Mouse (Mus musculus) liver, embryonic 16.5 days (tissue): ENCODE data around the gene Nmur1. TPM values are rescaled to one million over a fixed set of nuclear protein-coding genes. Genes with fewer than 3 reads are reported as not detected.

Source experiments
- ATAC-seq: fragments of 200-750 bp; cut with Nextera tagmentation; 2 replicates; pipeline ENCODE4 v1.8.0; 2017; ENCODE audit warnings: low read depth, mild to moderate bottlenecking, moderate number of reproducible peaks, moderate library complexity
- H3K27ac ChIP-seq: fragments of 300-500 bp; sonication (generic); 2 replicates; pipeline ENCODE4 v1.5.1; 2014; ENCODE audit warnings: mild to moderate bottlenecking, low read length
- H3K27me3 ChIP-seq: fragments of 300-500 bp; sonication (generic); 2 replicates; pipeline ENCODE4 v1.6.1; 2014; ENCODE audit warnings: low read depth, low read length, mixed read lengths; ENCODE audit not compliant: control insufficient read depth, insufficient read depth
- H3K36me3 ChIP-seq: fragments of 300-500 bp; sonication (generic); 2 replicates; pipeline ENCODE4 v1.6.1; 2014; ENCODE audit warnings: mild to moderate bottlenecking; ENCODE audit not compliant: control insufficient read depth, insufficient read depth
- H3K4me1 ChIP-seq: fragments of 300-500 bp; sonication (generic); 2 replicates; pipeline ENCODE4 v1.6.1; 2014; ENCODE audit warnings: low read depth, low read length, mixed read lengths; ENCODE audit not compliant: control insufficient read depth
- H3K4me2 ChIP-seq: fragments of 300-500 bp; sonication (generic); 2 replicates; pipeline ENCODE4 v1.6.1; 2014; ENCODE audit warnings: low read depth, low read length, mixed read lengths
- H3K4me3 ChIP-seq: fragments of 300-500 bp; sonication (generic); 2 replicates; pipeline ENCODE4 v1.5.1; 2014; ENCODE audit warnings: low read depth, mild to moderate bottlenecking, low read length
- H3K9ac ChIP-seq: fragments of 300-500 bp; sonication (generic); 2 replicates; pipeline ENCODE4 v1.6.1; 2014; ENCODE audit warnings: low read depth, low read length
- H3K9me3 ChIP-seq: fragments of 300-500 bp; sonication (generic); replicated peaks from 2 replicates; pipeline ENCODE4 v1.6.1; 2016; ENCODE audit warnings: low read length; ENCODE audit not compliant: control insufficient read depth
- WGBS: fragments of 180-500 bp; shearing (Covaris S2); extraction: QIAGEN DNeasy Blood & Tissue Kit; methylation state at CpG from one replicate; pipeline ENCODE4 v1.1.7; 2014; ENCODE audit not compliant: insufficient replicate concordance; 5-methylcytosine and 5-hydroxymethylcytosine counted together
- polyA plus RNA-seq: library from polyadenylated mRNA; unstranded; fragments of >200 nt; fragmentation: Nextera tagmentation; extraction: Ambion mirVana; gene quantifications from 2 replicates; pipeline ENCODE4 v1.2.1, GENCODE M21; 2015

The Nmur1 gene
- polyA plus RNA-seq, 1 experiment from 2014 or later = not detected

DNA sequence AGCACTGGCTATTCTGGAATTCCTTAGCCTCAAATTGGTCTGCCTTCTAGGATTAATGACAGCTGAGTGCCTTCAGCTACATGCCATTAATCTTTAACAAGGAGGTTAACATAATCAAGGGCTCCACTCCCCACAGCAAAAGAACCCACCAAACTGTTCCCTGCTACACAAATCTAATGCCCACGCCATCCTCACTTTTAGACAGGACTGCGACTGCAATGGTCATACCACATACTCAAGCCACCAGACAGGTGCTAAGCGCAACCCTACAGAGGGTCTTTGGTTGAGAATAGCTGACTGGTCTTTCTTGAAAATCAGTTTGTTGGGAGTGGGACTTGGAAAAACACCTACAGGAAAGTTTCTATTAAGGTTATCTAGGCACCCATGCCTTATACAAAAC lies 76.8 kb downstream of the Nmur1 start:
- no peak overlapping the region for H3K27ac ChIP-seq
- WGBS = 85% methylated on average over 3 of the region's 3 CpGs
- no peak overlapping the region for H3K4me3 ChIP-seq

DNA sequence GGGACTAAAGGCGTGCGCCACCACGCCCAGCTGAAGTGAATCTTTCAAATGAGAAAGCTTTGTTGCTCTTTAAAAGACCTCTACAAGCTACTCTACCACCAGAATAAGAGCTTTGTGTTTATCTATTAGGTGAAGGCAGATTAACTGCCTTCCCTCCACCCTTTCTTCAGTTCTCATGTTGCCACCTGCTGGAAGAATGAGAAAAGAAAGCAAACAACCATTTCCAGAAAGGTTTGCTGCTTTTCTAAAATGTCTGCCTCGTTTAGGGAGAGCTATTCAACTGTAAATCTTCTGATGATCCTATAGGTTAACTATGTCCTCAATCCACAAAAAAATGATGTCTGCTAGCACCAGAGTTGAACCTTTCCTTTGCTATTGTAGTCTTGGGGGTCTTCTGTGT lies 77.2 kb downstream of the Nmur1 start:
- no peak for ATAC-seq

More for the DNA sequence above, 76.8 kb downstream of the Nmur1 start:
- no peaks in the 10 kb centered on the region for H3K4me1 ChIP-seq
- no peak overlapping the region for H3K4me2 ChIP-seq
- no peak overlapping the region for H3K9ac ChIP-seq
- H3K9me3 ChIP-seq = no peaks in the 10 kb centered on the region
- no peaks in the 10 kb centered on the region for H3K27me3 ChIP-seq
- no peak for ATAC-seq
- H3K36me3 ChIP-seq = peaks cover 57% of the 10 kb centered on the region

DNA sequence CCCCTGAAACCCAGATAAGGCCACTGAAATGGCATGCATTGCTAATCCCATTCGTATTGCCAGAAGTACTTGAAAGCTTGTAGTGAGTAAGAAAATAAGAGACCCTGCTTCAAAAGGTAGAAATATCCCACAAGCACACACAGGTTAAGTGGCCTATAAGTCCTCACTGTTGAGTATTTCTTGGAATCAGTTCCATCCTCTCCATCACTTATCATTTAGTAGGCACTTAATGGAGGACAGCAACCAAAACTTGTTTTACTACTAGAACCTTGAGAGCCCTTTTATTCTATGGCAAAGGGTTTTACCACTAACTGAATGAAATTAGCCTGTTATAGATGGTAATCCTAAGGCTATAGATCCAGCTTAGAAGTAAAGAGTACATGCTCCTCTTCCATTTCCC lies 77.9 kb downstream of the Nmur1 start:
- Histone ChIP-seq H3K27me3 (no peaks in the 10 kb centered on the region), H3K9me3 (no peaks in the 10 kb centered on the region), H3K27ac (no peak overlapping the region), H3K9ac (no peak overlapping the region), H3K4me1 (no peaks in the 10 kb centered on the region), H3K4me3 (no peak overlapping the region), H3K36me3 (peaks cover 46% of the 10 kb centered on the region), H3K4me2 (no peak overlapping the region)
- ATAC-seq = no peak
- WGBS = 90% methylated on average over 1 of the region's 1 CpGs

More for the DNA sequence above, 77.2 kb downstream of the Nmur1 start:
- no peaks in the 10 kb centered on the region for H3K4me1 ChIP-seq
- peaks cover 53% of the 10 kb centered on the region for H3K36me3 ChIP-seq
- no peaks in the 10 kb centered on the region for H3K9me3 ChIP-seq
- no peaks in the 10 kb centered on the region for H3K27me3 ChIP-seq
- WGBS = 61% methylated on average over 4 of the region's 4 CpGs
- no peak overlapping the region for H3K4me2 ChIP-seq
- H3K27ac ChIP-seq = no peak overlapping the region
- H3K4me3 ChIP-seq = no peak overlapping the region
- H3K9ac ChIP-seq = no peak overlapping the region

DNA sequence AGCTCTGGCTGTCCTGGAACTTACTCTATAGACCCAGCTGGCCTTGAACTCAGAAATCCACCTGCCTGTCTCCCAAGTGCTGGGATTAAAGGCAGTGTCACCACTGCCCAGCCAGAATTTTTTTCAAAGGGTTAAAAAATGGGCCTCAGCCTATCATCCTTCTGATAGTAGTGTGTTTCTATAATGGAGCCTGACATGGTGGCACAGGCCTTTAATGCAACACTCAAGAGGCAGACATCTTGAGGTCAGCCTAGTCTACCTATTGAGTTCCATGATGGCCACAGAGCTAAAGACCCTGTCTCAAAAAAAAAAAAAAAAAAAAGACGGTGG lies 78.3 kb downstream of the Nmur1 start:
- no peak overlapping the region for H3K4me3 ChIP-seq
- WGBS = 50% methylated on average over 1 of the region's 1 CpGs
- H3K27ac ChIP-seq = no peak overlapping the region
- no peaks in the 10 kb centered on the region for H3K27me3 ChIP-seq
- peaks cover 44% of the 10 kb centered on the region for H3K36me3 ChIP-seq
- H3K4me2 ChIP-seq = no peak overlapping the region
- H3K4me1 ChIP-seq = no peaks in the 10 kb centered on the region
- H3K9me3 ChIP-seq = no peaks in the 10 kb centered on the region
- ATAC-seq = no peak
- H3K9ac ChIP-seq = no peak overlapping the region

DNA sequence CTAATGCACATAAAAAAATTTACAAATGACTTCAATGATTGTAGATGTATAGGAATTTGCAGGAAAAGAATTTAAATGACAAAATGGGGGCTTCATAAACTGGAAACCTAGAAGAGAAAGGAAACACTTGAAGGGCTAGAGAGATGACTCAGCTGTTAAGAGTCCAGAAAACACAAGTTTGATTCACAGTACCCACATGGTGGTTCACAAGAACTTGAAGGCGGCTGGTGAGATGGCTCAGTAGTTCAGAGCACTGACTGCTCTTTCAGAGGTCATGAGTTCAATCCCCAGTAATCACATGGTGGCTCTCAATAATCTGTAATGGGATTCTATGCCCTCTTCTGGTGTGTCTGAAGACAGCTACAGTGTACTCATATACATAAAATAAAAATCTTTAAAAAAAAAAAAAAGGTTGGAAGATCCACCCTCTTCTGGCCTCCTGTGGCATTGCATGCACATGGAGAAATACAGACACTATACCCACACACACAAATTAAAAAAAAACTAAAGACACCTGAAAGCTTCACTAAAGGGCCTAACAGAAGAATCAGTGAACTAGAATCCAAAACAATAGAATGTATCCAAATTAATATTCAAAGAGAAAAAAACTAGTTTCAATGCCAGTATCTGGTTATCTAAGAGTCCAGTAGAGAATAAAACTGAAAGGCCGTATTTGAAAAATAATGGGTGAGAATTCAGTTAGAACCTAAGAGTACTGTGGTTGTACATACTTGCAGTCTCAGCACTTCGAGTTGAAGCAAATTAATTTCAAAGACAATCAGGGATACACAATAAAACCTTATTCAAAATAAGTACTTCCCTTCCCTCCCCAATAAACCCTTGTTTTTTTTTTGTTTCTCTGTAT lies 78.9 kb downstream of the Nmur1 start:
- no peak overlapping the region for H3K27ac ChIP-seq
- no peaks in the 10 kb centered on the region for H3K4me1 ChIP-seq
- ATAC-seq = no peak
- peaks cover 39% of the 10 kb centered on the region for H3K36me3 ChIP-seq
- no peak overlapping the region for H3K4me3 ChIP-seq
- 74% methylated on average over 3 of the region's 3 CpGs for WGBS
- no peak overlapping the region for H3K9ac ChIP-seq
- H3K9me3 ChIP-seq = no peaks in the 10 kb centered on the region
- no peaks in the 10 kb centered on the region for H3K27me3 ChIP-seq
- no peak overlapping the region for H3K4me2 ChIP-seq

DNA sequence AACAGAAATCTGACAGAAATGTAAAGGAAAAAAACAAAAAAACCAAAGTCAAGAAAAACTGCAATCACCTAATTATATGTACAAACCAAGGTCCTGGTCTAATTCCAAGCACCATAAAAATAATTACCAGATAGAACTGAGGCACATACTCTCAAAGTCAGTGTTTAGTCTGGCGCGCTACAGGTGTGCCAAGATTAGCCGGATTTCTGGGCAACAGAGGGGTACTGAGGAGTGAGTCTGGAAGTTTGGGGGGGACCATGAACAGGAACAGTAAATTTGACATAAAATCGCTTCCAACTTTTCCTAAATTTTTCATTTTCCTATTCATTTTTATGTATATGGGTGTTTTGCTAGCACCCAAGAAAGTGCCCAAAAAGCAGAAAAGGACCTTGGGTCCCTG lies 80.1 kb downstream of the Nmur1 start:
- Histone ChIP-seq H3K4me2 (no peak overlapping the region), H3K4me1 (no peaks in the 10 kb centered on the region), H3K27ac (no peak overlapping the region), H3K9me3 (no peaks in the 10 kb centered on the region), H3K4me3 (no peak overlapping the region), H3K36me3 (peaks cover 28% of the 10 kb centered on the region), H3K9ac (no peak overlapping the region), H3K27me3 (no peaks in the 10 kb centered on the region)
- WGBS = 77% methylated on average over 4 of the region's 4 CpGs
- no peak for ATAC-seq

DNA sequence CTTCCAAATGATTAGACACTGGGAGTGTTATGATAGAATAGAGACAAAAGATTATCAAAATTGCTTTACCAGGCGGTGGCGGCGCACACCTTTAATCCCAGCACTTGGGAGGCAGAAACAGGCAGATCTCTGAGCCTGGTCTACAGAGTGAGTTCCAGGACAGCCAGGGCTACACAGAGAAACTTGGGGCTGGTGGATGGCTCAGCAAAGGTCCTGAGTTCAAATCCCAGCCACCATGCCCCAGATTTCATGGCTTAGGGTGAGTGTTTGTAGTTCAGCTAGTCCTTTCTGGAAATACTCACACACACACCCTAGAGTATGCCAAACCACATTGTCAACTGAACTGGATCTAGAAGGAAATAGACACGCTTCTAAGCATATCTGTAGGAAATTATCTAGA lies 81.0 kb downstream of the Nmur1 start:
- no peak overlapping the region for H3K27ac ChIP-seq
- no peak for ATAC-seq
- H3K9me3 ChIP-seq = no peaks in the 10 kb centered on the region
- no peak overlapping the region for H3K4me2 ChIP-seq
- H3K4me1 ChIP-seq = no peaks in the 10 kb centered on the region
- 54% methylated on average over 4 of the region's 4 CpGs for WGBS
- no peaks in the 10 kb centered on the region for H3K27me3 ChIP-seq
- peaks cover 19% of the 10 kb centered on the region for H3K36me3 ChIP-seq
- no peak overlapping the region for H3K9ac ChIP-seq
- H3K4me3 ChIP-seq = no peak overlapping the region

DNA sequence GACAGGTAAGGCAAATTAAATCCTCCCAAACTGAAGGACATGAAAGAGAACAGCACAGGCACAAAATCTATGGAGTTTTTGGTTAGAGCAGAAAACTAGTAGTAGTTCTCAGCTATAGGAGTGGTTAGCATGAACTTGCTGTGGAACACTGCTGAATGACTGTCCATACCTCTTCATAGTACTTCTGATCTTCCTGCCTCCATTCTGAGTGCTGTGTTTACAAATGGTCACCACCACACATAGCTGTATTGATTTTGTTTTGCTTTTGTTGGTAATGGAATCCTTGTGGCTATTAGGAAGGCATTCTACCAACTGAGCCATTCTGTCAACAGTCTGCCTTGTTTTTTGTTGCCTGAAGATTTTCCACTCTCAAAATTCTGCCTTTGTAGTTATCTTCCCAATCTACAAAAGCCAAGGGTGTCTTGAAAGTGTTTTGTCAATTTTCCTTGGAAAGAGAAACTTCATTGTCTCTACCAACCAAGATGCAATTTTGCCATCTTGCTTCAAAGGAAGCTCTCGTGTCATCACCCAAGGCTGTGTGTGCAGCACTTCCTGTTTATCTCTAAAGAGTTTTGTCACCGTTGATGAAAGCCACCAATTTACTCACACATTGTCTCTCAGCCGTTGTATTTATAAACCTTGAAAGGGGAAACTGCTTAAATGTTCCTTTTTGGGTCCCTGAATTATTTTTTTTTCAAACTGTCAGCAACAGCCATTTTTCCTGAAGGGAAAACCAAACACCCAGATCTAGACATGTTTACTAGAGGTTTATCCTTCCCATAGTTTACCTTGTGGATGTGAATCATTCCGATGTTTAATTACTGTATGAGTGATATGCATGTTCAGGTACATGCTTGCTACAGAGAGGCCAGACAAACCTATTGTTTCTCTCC lies 81.8 kb downstream of the Nmur1 start:
- Histone ChIP-seq H3K4me3 (no peak overlapping the region), H3K4me2 (no peak overlapping the region), H3K9me3 (no peaks in the 10 kb centered on the region), H3K9ac (no peak overlapping the region), H3K27me3 (no peaks in the 10 kb centered on the region), H3K4me1 (no peaks in the 10 kb centered on the region), H3K27ac (no peak overlapping the region), H3K36me3 (peaks cover 11% of the 10 kb centered on the region)
- 22% methylated on average over 4 of the region's 4 CpGs for WGBS
- ATAC-seq = no peak

DNA sequence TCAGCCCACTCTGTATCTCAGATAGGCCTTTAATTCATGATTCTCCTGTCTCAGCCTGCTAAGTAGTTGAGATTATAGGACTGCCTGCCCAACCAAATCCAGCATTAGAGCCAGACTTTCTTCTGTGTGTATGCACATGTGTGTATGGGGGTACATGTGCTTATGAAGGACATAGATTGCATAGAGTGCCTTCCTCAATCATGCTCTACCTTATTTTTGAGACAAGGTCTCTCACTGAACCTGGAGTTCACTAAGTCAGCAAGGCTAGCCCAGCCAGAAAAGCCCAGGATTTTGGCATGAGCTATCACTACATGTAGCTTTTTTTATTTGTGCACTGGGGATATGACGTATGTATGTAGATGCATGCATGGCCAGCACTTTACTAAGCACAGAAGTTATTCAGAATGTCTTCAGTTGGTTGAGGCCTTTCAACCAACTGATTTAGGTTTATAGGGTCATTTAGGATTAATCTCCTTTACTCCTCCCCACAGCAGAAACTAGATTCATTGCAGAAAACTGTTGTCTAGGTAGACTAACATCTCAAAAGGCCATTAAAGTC lies 82.9 kb downstream of the Nmur1 start:
- peaks cover 6% of the 10 kb centered on the region for H3K36me3 ChIP-seq
- H3K9me3 ChIP-seq = no peaks in the 10 kb centered on the region
- no peak overlapping the region for H3K9ac ChIP-seq
- H3K27ac ChIP-seq = no peak overlapping the region
- no peaks in the 10 kb centered on the region for H3K4me1 ChIP-seq
- no peak overlapping the region for H3K4me2 ChIP-seq
- H3K27me3 ChIP-seq = no peaks in the 10 kb centered on the region
- 73% methylated on average over 1 of the region's 1 CpGs for WGBS
- H3K4me3 ChIP-seq = no peak overlapping the region
- no peak for ATAC-seq
